Mouse (Mus musculus): Measurements from ENCODE around the gene Ess2. TPM values are rescaled to one million over a fixed set of nuclear protein-coding genes. Genes with fewer than 3 reads are reported as not detected.

The Ess2 gene
- polyA plus RNA-seq, 1 experiment from 2014 or later, result 43.5 TPM

DNA sequence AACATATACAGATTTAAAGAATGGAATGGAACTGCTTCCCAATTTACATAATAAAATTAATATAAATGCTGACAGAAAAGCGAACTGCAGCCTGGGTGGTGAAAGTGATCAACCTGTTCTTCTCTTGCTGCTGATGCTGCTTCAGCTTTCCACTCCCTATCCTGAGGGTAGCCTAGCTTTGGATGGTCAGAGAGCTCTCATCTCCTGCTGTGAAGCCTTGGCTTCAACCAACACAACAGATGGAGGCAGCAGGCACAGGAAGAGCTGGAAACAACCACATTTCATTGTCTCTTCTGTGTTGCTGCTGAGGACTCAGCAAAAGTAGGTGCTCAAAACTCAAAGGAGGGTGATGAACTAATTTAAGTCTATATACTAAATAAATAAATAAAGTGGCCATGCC lies 59.3 kb downstream of the Ess2 start:
- H3K27ac ChIP-seq (ENCODE audit: low read depth, low read length), result no peak overlapping the region
- H3K36me3 ChIP-seq (ENCODE audit: control insufficient read depth, insufficient read depth, low read length), result peaks cover 84% of the 10 kb centered on the region
- DNase-seq (ENCODE audit: low spot score), result no peak
- no peak overlapping the region for H3K4me2 ChIP-seq (ENCODE audit: low read length)
- no peak for ATAC-seq
- H3K27me3 ChIP-seq (replicated peaks; ENCODE audit: control insufficient read depth, insufficient read depth, low read length), result no peaks in the 10 kb centered on the region
- WGBS, result 90% methylated on average over 1 of the region's 1 CpGs
- H3K4me1 ChIP-seq (ENCODE audit: control insufficient read depth, insufficient read depth, low read length), result no peaks in the 10 kb centered on the region
- no peak overlapping the region for H3K4me3 ChIP-seq (ENCODE audit: low read depth, low read length)
- no peak overlapping the region for H3K9ac ChIP-seq (ENCODE audit: low read length)
- no peaks in the 10 kb centered on the region for H3K9me3 ChIP-seq (replicated peaks; ENCODE audit: control insufficient read depth, low read length)

DNA sequence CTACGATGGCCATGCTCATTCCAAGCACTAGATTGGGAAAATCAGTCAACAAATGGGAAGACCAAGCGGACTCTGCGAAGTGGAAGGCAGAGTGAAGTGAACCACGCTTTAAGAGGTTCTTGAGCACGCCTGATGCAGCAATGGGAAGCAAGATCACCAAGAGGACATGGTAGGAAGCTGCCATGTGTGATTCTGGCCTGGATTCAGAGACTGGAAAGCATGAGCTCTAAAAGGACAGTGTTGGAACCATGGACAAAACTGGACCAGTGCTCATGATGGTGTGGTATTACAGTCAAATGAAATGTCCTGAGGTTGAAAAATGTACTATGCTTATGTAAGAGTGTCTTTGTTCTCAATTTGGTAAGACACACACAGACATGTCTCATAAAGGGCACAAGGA lies 59.8 kb downstream of the Ess2 start:
- H3K27me3 ChIP-seq (replicated peaks; ENCODE audit: control insufficient read depth, insufficient read depth, low read length), result no peaks in the 10 kb centered on the region
- no peak overlapping the region for H3K4me3 ChIP-seq (ENCODE audit: low read depth, low read length)
- no peak for DNase-seq (ENCODE audit: low spot score)
- no peak overlapping the region for H3K4me2 ChIP-seq (ENCODE audit: low read length)
- WGBS, result 95% methylated on average over 5 of the region's 5 CpGs
- no peaks in the 10 kb centered on the region for H3K9me3 ChIP-seq (replicated peaks; ENCODE audit: control insufficient read depth, low read length)
- no peak for ATAC-seq
- H3K27ac ChIP-seq (ENCODE audit: low read depth, low read length), result no peak overlapping the region
- peaks cover 84% of the 10 kb centered on the region for H3K36me3 ChIP-seq (ENCODE audit: control insufficient read depth, insufficient read depth, low read length)
- no peak overlapping the region for H3K9ac ChIP-seq (ENCODE audit: low read length)
- no peaks in the 10 kb centered on the region for H3K4me1 ChIP-seq (ENCODE audit: control insufficient read depth, insufficient read depth, low read length)

Other genes starting within 250 kb of the Ess2 start
- gene Med15, start 178.5 kb downstream of the Ess2 start, polyA plus RNA-seq (2014; fragmentation: Nextera tagmentation; extraction: Ambion mirVana), result 23.4 and 31.8 TPM in 2 replicates
- 68.2 and 71.9 TPM in 2 replicates for gene Klhl22, start 151.7 kb downstream of the Ess2 start, polyA plus RNA-seq (2014; fragmentation: Nextera tagmentation; extraction: Ambion mirVana)
- gene Scarf2, start 114.1 kb downstream of the Ess2 start, polyA plus RNA-seq (2014; fragmentation: Nextera tagmentation; extraction: Ambion mirVana), result 0.89 and 1.1 TPM in 2 replicates
- 1.0 and 1.5 TPM in 2 replicates for gene B830017H08Rik, start 78.2 kb downstream of the Ess2 start, polyA plus RNA-seq (2014; fragmentation: Nextera tagmentation; extraction: Ambion mirVana)
- 4.0 and 5.0 TPM in 2 replicates for gene Car15, start 73.0 kb downstream of the Ess2 start, polyA plus RNA-seq (2014; fragmentation: Nextera tagmentation; extraction: Ambion mirVana)
- 0.26 and 0.38 TPM in 2 replicates for gene Gm20518, start 19.7 kb downstream of the Ess2 start, polyA plus RNA-seq (2014; fragmentation: Nextera tagmentation; extraction: Ambion mirVana)
- gene Tssk1, start 17.1 kb downstream of the Ess2 start, polyA plus RNA-seq (2014; fragmentation: Nextera tagmentation; extraction: Ambion mirVana), result 0.06 TPM in 1 of 2 replicates, not detected in the other
- gene Dgcr2, start 12.8 kb downstream of the Ess2 start, polyA plus RNA-seq (2014; fragmentation: Nextera tagmentation; extraction: Ambion mirVana), result 75.3 and 93.1 TPM in 2 replicates
- 0.13 and 0.41 TPM in 2 replicates for gene Tssk2, start 12.7 kb downstream of the Ess2 start, polyA plus RNA-seq (2014; fragmentation: Nextera tagmentation; extraction: Ambion mirVana)
- not detected in 2 replicates for gene Gsc2, start 3.7 kb upstream of the Ess2 start, polyA plus RNA-seq (2014; fragmentation: Nextera tagmentation; extraction: Ambion mirVana)
- gene Slc25a1, start 16.9 kb upstream of the Ess2 start, polyA plus RNA-seq (2014; fragmentation: Nextera tagmentation; extraction: Ambion mirVana), result 113 and 124 TPM in 2 replicates
- 0.32 TPM in 1 of 2 replicates, not detected in the other for gene Vpreb2, start 69.1 kb upstream of the Ess2 start, polyA plus RNA-seq (2014; fragmentation: Nextera tagmentation; extraction: Ambion mirVana)
- gene Dgcr6, start 141.5 kb upstream of the Ess2 start, polyA plus RNA-seq (2014; fragmentation: Nextera tagmentation; extraction: Ambion mirVana), result 164 and 179 TPM in 2 replicates
- 3.1 and 3.3 TPM in 2 replicates for gene Prodh, start 178.9 kb upstream of the Ess2 start, polyA plus RNA-seq (2014; fragmentation: Nextera tagmentation; extraction: Ambion mirVana)
- 11.0 and 15.8 TPM in 2 replicates for gene Rtn4r, start 216.3 kb upstream of the Ess2 start, polyA plus RNA-seq (2014; fragmentation: Nextera tagmentation; extraction: Ambion mirVana)